In the genomic region with DNA sequence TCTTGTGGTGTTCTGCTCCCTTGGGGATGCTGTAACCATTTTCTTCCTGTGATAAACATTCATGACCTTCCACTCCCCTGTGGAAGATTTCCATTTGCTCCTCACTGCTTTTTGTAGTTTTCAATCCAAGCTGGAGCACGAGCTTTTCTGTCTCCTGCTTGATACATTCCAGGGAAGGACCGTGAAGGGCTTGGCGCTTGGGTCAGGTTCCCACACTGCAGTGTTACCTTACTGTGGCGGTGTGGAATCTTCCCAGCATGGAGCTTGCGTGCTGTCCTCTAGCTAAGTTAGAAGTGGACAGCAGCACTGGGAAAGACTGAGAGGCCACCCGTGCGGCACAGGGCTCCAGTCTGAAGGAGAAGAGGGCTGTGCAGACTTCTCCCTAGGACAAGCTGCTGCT, we compare ENCODE assay signal across 11 mouse cellular contexts. TPM values are rescaled to one million over a fixed set of nuclear protein-coding genes. Genes with fewer than 3 reads are reported as not detected.
DNase-seq lines count a peak whose midpoint lies in the region; ATAC-seq and TF ChIP-seq lines count a peak whose summit lies in the region.
"Had no signal": no experiment of that assay in that cellular context is flagged by ENCODE, and none has a peak within 500 bp of the region (broad histone marks: within the 10 kb centered on the region; RNA-seq: fewer than 3 reads in every experiment).

No protein-coding gene starts in this region.

- WGBS in heart, embryonic 10.5 days = 52% methylated on average over 7 of the region's 7 CpGs
- 55% methylated on average over 7 of the region's 7 CpGs for WGBS in intestine, postnatal 0 days

- H3K27me3 ChIP-seq in heart, embryonic 10.5 days (ENCODE audit: insufficient read depth, poor library complexity, severe bottlenecking) = no peaks in the 10 kb centered on the region
- H3K27me3 ChIP-seq in intestine, postnatal 0 days (replicated peaks; ENCODE audit: control insufficient read depth, insufficient read depth, low read length) = no peaks in the 10 kb centered on the region

- DNase-seq in gastrocnemius, postnatal 14 days = peak; percentile 15
- DNase-seq in gastrocnemius, postnatal 10 days = no peak
- no peak for DNase-seq in layer of hippocampus, adult 2 months (ENCODE audit: low spot score in 2 of 2)
- no peak for DNase-seq in layer of hippocampus, postnatal 36 days
- peak; percentile 67 for DNase-seq in heart, embryonic 10.5 days (ENCODE audit: low spot score)
- no peak for DNase-seq in cerebellum, postnatal 25 days
- DNase-seq in thymus, postnatal 36 days = no peak
- DNase-seq: adrenal gland, adult 2 months; cerebellum, postnatal 36 days; lung, adult 2 months had no signal

- peak overlapping the region; percentile 47; the same call in 1 of the 2 replicates for H3K27ac ChIP-seq in layer of hippocampus, adult 2 months
- peak overlapping the region; percentile 47; the same call in 1 of the 2 replicates for H3K27ac ChIP-seq in heart, embryonic 10.5 days
- peak overlapping the region; percentile 29 for H3K27ac ChIP-seq in intestine, postnatal 0 days (ENCODE audit: low read depth, low read length)

- no peak for TF ChIP-seq CTCF in layer of hippocampus, adult 2 months (conservative IDR thresholded peaks at IDR 0.05)
- no peak for TF ChIP-seq CTCF in intestine, postnatal 0 days (IDR thresholded peaks at IDR 0.05; ENCODE audit: low read depth)

- no peak overlapping the region for H3K4me3 ChIP-seq in layer of hippocampus, adult 2 months
- H3K4me3 ChIP-seq in heart, embryonic 10.5 days = no peak overlapping the region
- no peak overlapping the region for H3K4me3 ChIP-seq in intestine, postnatal 0 days (ENCODE audit: low read depth, low read length)

- no peak overlapping the region; the same call in 1 of the 2 replicates for H3K4me2 ChIP-seq in intestine, postnatal 0 days (replicated peaks; ENCODE audit: low read depth)

- H3K4me1 ChIP-seq in heart, embryonic 10.5 days = peaks cover 25% of the 10 kb centered on the region
- no peaks in the 10 kb centered on the region; the same call in 1 of the 2 replicates for H3K4me1 ChIP-seq in intestine, postnatal 0 days (replicated peaks; ENCODE audit: control insufficient read depth, insufficient read depth, low read length)

- no peak for ATAC-seq in intestine, postnatal 0 days

- H3K36me3 ChIP-seq in heart, embryonic 10.5 days = no peaks in the 10 kb centered on the region
- H3K36me3 ChIP-seq in intestine, postnatal 0 days (ENCODE audit: control insufficient read depth, insufficient read depth) = no peaks in the 10 kb centered on the region

- intact Hi-C loops in gastrocnemius, postnatal 14 days (cut with DNase I; ENCODE audit: low total_unique reads) = no loop called here

- H3K9ac ChIP-seq in intestine, postnatal 0 days (ENCODE audit: low read depth, low read length) = no peak overlapping the region

- H3K9me3 ChIP-seq in heart, embryonic 10.5 days = no peaks in the 10 kb centered on the region
- no peaks in the 10 kb centered on the region for H3K9me3 ChIP-seq in intestine, postnatal 0 days (ENCODE audit: control insufficient read depth)

RNA-seq across cellular contexts. Expression of gene Prkar2a, which starts 15.5 kb away (rescaled TPM):
- 100 to 1,000 TPM in 1 of 2 experiments, 10 to 100 TPM in 1; 92.4 to 112 TPM for total RNA-seq in gastrocnemius, postnatal 14 days (2021)
- total RNA-seq in gastrocnemius, postnatal 10 days (2021) = 100 to 1,000 TPM; 113 TPM
- total RNA-seq in layer of hippocampus, adult 2 months (2021) = 10 to 100 TPM; 43.4 to 45.5 TPM
- 10 to 100 TPM; 41.4 to 48.1 TPM for total RNA-seq in layer of hippocampus, postnatal 36 days (2021)
- 26.5 and 29.1 TPM in 2 replicates for polyA plus RNA-seq in heart, embryonic 10.5 days (2016; fragmentation: Nextera tagmentation; extraction: Ambion mirVana)
- 28.3 and 31.8 TPM in 2 replicates for polyA plus RNA-seq in intestine, postnatal 0 days (2015; fragmentation: Nextera tagmentation; extraction: Ambion mirVana)

RNA-seq across cellular contexts. Expression of gene Slc25a20, which starts 42.7 kb away (rescaled TPM):
- total RNA-seq in gastrocnemius, postnatal 14 days (2021) = 10 to 100 TPM; 59.0 to 84.8 TPM
- total RNA-seq in gastrocnemius, postnatal 10 days (2021) = 10 to 100 TPM; 63.7 to 69.4 TPM
- 10 to 100 TPM; 14.4 to 14.8 TPM for total RNA-seq in layer of hippocampus, adult 2 months (2021)
- 10 to 100 TPM; 15.7 to 17.5 TPM for total RNA-seq in layer of hippocampus, postnatal 36 days (2021)
- 53.0 and 53.7 TPM in 2 replicates for polyA plus RNA-seq in heart, embryonic 10.5 days (2016; fragmentation: Nextera tagmentation; extraction: Ambion mirVana)
- 159 TPM in 2 replicates for polyA plus RNA-seq in intestine, postnatal 0 days (2015; fragmentation: Nextera tagmentation; extraction: Ambion mirVana)

RNA-seq across cellular contexts. Expression of gene Arih2, which starts 55.4 kb away (rescaled TPM):
- 10 to 100 TPM; 49.0 to 53.4 TPM for total RNA-seq in gastrocnemius, postnatal 14 days (2021)
- total RNA-seq in gastrocnemius, postnatal 10 days (2021) = 10 to 100 TPM; 62.5 to 67.0 TPM
- 10 to 100 TPM; 50.2 to 57.3 TPM for total RNA-seq in layer of hippocampus, adult 2 months (2021)
- total RNA-seq in layer of hippocampus, postnatal 36 days (2021) = 10 to 100 TPM; 50.7 to 54.2 TPM
- polyA plus RNA-seq in heart, embryonic 10.5 days (2016; fragmentation: Nextera tagmentation; extraction: Ambion mirVana) = 50.3 and 52.0 TPM in 2 replicates
- 22.6 and 25.1 TPM in 2 replicates for polyA plus RNA-seq in intestine, postnatal 0 days (2015; fragmentation: Nextera tagmentation; extraction: Ambion mirVana)

Comparison
In these comparisons a context has a peak if more than half of its experiments do, and no peak if none do; other contexts are left out.
1. DNase-seq: peak in gastrocnemius, postnatal 14 days (single experiment) and heart, embryonic 10.5 days (single experiment); none in gastrocnemius, postnatal 10 days (single experiment), layer of hippocampus, adult 2 months (0 of 2), layer of hippocampus, postnatal 36 days (0 of 2), cerebellum, postnatal 25 days (0 of 2) and thymus, postnatal 36 days (0 of 2).
2. Peak in every context shown above with its lines, with median percentiles within 50 percentile points of each other: H3K27ac ChIP-seq.